Mouse (Mus musculus) R1 (cell line): ENCODE data around the gene Gm21973.

Source experiments
- DNase-seq: peaks from one replicate; pipeline ENCODE4 v3.0.0-alpha.2; 2018; ENCODE audit warnings: low read depth, low spot score

Gene Gm21973

DNA sequence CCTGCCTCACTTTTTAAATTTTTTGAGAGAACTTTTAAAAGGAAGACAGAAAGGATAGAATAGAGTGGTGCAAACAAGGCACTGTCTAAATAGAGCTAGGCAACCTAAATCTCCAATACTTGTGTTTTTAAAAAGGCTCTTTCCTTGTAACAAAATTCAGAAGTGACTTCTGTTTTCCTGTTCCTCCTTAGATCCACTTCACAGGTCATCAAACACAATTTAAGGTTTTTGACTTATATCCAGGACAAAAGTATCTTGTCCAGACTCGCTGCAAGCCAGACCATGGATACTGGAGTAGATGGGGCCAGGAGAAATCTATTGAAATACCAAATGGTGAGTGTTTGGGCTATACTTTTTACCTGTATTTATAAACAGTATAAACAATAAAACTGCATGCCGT is at the start of gene Gm21973:
Gene Gm21973, plus strand, starts transcription at position 301 of the 400 bp plus-strand sequence.
- DNase-seq, result no peak

DNA sequence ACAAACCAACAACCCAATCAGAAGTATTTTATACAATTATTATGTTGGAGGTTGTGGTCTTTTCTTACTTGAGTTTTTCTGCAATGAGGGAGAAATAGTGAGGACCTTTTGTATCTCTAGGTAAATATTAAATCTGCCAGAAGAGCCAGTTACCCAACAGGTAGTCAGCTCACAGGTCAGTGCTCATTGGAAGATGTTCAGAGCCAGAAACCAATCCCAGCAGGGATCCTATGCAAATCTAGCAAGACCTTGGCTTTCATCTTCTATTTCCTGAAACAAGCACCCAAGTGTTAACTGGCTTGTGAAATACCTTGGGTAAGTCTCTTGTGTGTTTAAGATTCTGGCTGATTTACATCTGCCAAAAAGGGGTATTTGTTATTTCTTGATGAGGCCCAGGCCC is 48.8 kb upstream of the Gm21973 start:
- no peak for DNase-seq

DNA sequence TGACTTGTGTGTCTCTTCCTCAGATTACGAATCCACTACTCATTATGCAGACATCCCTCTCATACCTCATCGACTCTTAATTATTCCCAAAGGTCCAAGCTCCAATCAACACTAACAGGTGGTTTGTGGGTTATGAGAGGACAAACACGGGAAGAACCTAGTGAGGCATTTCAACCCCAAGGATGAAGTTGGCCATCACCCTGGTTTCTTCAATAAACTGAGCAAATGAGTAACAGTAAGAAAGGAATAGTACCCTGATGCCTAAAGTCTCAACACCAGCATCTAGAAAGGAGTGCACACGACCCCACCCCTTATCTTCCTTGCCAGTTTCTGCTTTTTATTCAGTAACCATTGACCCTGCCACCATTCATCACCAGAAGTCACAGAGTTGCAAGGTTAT is 47.7 kb upstream of the Gm21973 start:
- DNase-seq, result no peak

DNA sequence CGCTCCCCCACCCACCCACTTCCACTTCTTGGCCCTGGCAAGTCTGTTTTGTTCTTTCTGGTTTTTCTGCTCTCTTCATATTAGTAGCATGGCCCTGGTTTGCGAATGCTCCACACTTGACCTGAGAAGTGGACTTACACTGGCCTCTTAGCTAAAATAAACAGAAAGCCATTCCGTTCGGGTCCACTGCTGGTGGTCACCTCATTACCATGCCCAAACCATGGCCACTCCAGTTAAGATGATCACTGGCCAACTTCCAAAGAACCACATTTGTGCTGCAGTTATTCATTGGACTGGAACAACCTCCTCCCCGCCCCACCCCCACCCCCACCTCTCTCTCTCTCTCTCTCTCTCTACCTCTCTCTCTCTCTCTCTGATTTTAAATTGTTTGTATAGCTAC is 43.6 kb upstream of the Gm21973 start:
- DNase-seq, result no peak

DNA sequence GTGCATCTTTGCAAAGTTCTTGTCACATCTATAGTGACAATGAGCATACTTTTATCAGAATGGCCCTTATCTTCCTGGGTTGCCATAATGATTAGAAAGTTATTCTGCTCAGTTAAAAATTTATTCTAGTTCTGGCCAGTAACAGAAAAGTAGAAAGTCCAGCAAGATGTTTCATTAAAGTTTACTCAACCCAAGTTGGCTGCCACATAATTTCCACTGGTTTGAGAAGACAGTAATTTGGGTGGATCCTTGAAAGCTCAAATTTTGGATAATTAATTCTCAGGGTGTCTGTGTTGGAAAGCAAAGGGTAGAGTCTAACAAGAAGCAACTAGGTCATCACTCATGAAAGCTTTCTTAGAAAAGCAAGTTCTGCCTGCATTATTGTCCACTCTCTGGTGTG is 41.5 kb upstream of the Gm21973 start:
- no peak for DNase-seq

DNA sequence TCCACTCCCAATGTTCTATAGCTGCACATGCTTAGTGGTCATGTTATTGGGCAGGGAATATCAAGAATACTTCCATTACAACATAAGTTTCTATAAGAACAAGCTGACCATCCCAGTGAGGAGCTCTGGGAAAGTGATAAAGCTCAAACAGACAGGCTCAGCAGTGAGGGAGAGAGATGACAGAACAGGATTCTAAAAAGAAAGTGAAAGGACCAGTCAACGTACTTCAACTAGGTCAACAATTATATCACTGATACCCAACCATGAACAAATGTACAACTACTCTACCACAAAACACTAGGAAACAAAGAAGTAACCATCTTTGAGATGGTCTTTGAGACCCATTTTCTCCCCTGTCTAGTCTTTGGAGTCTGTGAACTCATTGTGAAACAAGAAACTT is 28.6 kb upstream of the Gm21973 start:
- no peak for DNase-seq

DNA sequence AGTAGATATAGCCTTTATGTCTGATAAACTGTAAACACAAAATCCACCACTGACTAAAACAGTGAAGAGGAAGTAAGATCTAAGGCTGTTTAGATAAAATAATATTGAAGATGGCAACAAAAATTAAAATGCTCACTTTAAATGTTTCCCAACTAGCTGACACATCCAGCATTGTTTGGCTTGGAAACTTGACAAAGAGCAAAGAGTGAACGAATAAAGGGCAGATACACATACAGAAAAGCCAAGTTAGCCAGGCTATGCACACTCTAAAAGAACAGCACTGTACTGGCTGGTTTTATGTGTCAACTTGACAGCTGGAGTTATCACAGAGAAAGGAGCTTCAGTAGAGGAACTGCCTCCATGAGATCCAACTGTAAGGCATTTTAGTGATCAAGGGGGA is 27.1 kb upstream of the Gm21973 start:
- DNase-seq, result no peak

DNA sequence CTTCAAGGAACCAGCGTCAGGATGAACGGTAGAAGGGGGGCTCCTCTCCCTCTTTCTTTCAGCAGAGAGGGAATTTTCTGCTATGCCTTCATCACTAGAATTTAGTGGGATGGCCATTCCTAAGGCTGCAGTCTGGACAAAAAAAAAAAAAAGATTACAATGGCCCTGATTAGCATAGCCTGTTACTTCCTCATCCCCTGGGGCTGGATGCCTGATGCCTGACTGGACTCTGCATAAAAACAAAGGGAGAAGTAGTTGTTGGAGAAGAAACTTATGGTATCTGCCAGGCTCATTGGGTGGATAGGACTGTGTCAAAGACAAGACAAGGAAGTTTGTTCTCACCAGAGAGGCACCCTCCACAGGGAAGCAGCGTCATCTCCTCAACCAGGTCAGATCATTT is 25.7 kb upstream of the Gm21973 start:
- peak; percentile 81 for DNase-seq

DNA sequence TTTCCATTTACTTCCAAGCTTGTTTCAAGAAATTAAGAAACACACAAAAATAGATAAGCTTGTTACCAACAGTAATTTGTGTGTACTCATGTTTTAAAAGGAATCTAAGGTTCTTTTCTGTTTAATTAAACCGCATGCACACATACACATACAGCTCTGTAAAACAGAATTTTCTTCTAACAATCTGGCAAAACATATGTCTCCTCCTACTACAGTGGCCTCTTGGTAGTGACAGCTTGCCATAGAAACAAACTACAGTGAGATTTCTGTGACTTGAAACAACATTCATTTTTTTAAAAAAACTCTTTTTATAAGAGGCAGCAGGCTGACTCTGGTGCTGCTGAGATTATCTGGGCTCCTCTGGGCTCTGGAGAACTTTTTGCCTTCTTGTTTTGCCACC is 18.7 kb upstream of the Gm21973 start:
- DNase-seq, result no peak

DNA sequence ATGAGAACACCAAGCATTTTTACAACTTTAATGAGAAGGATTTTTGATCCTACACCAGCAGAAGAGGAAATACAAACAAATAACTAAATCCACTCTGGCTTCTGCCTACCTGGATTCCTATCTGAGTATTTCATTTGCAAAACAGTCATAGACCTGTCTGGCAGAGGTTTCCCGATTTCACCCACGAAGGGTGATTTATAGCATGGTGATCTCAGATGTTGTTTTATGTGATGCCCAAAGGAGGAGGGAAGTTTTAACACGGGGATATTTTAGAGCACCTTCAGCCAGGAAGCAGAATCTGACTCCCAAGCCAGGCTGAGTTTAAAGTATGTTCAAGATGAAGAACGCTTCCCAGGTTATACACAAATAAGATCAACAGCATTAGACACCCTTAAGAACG is 13.4 kb upstream of the Gm21973 start:
- no peak for DNase-seq

DNA sequence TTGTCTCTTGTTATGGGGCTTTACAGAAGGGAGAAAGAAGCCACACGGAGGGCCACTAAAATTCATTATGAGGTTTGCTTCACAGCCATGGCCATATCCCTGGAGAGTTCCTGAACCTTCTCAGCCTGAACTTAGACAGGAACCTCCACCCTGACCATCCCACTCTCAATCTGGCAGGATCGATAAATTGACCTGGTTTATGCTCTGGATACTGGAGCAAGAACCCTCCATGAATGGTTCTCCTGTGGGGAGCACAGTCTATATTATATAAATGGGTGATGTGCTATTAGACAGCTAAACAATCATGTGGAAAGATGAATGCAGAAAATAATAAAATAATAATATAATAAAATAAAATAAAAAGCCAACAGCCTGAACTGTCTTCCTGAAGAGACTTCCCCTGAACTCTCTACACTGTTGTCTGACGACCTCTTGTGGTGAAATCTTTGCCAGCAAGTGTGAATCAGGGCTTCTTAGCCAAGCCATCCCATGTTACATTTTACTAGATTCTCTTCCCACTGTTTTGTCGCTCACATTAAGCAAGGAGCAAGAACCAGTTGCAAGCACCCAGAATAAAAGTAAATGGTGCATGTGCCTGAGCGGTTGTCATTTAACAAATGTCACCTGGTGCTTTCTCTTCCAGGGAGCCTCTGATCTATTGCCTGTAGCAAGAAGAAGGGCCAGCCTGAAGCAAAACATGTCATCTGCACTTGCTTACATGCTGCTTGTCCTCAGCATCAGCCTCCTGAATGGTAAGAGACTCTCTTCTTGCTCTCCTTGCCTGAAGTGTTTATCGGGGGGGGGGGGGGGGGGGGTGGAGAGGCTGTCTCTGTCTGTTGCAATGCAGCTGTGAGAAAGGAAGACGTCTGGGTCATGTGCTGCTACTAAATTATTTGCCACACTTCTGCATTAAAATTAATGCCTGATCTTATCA is 11.4 kb upstream of the Gm21973 start:
- peak; percentile 52 for DNase-seq

DNA sequence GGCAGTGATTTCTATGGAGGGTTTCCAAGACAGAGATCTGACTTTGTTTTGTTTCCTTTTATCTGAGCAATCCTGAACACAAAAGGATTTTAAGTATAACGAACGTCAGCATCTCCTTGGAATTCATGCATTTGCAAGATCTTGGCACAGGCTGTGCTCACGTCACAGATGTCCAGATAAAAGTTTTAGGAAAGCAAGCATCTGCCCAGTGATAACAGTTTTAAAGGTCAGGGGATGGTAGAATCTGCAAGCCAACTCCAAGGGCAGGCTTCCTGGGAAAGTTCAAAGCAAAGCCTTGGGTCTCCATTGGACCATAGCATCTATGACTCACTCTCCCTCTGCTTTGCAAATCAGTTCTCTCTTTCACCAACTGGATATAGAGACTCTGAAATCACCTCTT is 5.4 kb downstream of the Gm21973 start:
- DNase-seq, result no peak

DNA sequence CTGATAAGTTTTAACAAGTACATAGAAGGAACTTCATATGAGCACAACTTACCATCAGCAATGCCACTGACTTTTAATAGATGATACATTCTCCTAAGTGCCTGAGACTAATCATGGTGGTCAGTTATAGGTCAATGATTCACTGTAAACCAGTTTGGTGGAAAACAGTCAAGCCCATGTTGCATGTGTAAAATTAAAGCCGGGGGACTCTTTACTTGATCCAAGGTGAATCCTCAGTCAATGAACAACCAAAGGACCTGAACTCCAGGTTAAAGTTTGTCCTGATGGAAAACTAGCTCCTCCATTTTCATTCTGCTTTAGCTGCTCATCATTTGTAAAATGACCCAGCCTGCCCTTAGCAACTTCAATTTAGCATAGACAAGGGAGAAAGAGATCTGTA is 7.4 kb downstream of the Gm21973 start:
- DNase-seq, result no peak

DNA sequence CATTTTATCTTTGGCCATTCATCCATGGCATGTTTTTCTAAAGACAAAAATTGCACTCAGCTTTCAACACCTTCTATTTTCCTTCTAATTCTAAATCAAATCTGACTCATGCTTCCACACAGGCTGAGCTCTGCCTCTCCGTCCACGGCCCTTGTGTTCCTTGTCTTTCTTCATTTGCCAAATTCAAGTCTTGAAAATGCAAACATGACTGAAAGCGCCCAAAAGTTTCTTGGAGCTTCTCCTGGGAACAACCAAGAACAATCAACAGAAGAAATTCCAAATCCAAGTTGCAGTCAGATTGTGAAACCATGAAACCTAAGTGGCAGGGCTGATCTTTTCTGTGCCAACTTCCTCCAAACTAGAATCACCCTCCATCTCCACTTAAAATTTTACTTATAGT is 13.4 kb downstream of the Gm21973 start:
- no peak for DNase-seq

DNA sequence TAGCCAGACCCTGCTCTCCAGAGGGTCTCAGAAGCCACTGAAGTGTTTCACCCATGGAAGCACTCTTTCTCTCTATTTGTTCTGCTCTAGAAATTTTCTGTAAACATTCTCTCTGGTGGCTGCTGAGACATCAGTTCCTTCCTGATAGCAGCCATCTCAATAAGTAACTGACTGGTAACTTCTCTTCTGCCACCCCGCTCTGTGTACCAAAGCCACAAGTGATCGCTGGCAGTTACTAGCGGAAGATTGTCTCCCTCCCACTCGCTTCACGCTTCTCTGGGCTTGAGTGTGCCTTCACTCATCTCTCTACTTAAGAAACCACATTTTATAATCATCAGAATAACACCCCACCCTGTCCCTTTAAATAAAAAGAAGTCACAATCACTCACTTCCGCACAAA is 21.9 kb downstream of the Gm21973 start:
- no peak for DNase-seq

DNA sequence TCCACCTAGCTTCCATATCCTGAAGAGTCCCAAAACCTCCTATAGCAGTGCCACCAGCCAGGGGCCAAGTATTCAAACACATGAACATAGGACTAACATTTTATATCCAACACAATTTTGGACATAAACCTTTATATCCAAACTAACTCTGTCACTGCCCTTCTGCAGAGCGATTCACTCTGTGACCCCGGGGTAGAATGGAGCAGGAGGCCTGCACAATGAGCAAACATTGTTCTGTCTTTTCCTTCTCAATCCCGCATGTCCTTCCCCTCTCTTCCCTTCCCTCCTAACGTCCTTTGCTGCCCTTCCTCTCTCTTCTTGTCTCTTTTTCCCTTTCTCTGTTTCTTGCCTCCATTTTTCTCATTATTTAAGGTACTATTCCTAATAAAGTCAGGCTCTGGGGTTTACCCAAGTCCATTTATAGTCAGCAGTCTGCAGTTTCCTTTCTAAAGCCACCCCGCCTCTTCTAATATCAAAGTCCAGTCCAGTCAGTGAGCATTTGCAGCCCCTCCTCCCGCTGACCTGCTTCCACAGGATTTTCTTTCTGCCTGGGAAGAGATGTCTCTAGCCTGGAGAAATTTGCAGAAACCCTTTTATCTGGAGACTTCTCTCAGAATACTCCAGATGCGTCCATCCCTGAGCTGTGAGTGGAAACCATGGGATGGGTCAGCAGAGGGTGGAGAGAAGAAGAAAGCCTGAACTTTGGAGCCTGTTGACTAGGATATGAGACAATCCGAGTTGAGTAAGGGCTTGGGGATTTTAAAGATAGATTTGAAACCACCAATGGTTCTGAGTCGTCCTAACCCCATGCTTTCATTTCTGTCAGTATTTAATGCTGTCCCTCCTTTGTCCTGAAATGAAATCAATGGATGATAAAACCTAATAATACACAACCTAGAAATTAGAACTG is 33.1 kb downstream of the Gm21973 start, which contains the start of gene Agxt2:
Gene Agxt2, plus strand, starts transcription at position 494 of the 910 bp plus-strand sequence.
- DNase-seq, result no peak

DNA sequence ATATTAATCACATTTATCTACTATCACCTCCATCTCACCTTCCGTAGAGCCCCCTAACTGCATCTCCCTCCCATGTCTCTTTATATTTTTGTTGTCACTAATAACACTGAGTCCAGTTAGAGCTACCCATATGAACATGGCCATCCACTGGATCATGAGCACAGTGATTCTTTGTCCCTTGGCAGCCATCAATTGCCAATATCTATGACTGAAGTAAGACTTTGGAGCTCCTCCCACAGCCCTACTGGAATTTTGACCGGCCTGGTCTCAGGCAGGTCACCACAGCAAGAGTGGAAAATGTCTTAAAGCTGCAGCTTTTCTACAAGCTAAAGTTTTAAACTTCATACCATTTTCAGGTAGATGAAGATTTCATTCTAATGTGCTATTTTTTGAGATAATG is 41.2 kb downstream of the Gm21973 start:
- DNase-seq, result no peak

DNA sequence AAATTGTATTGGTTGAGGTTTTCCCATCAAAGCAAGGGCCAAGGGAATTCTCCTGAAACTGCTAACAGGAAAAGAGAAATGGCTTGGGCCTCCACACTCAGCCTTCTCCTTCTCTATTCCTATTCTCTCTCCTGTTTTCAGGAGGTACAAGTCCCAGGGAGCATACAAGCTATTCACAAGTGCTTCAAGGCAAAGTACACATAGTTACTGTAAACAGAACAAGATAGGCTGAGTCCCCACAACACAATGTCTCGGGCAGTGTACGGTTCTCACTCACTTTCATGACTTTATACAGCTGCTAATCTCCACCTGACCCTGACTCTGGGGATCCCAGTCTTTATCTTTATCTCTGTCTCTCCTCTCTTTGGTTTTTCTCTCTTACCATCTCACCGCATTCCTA is 50.2 kb downstream of the Gm21973 start:
- no peak for DNase-seq

DNA sequence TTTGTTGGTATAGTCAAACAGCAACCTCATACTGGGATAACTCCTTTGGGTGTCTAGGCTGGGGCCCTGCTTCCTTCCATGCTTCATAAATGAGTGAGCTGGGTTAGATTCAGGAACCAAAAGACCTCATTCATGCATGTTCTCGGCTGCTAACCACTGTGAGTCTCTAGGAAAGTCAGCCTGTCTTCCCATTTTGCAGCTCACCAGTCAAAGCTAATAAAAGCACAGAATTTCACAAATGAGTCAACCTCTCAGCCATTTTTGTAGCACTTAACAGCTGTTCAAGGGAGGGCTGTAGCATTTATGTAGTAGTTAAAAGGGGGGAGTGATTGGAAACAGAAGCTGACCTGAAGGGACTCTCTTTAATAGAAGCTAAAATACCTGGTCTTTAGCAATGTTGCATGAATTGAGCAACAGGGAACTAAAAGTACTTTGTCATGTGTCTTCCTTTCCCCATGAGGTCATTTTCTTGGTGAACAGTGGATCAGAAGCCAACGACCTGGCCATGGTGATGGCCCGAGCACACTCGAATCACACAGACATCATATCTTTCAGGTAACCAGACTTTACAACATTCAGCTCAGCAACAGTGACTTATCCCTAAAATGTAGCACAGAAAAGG is 53.3 kb downstream of the Gm21973 start:
- DNase-seq, result no peak

DNA sequence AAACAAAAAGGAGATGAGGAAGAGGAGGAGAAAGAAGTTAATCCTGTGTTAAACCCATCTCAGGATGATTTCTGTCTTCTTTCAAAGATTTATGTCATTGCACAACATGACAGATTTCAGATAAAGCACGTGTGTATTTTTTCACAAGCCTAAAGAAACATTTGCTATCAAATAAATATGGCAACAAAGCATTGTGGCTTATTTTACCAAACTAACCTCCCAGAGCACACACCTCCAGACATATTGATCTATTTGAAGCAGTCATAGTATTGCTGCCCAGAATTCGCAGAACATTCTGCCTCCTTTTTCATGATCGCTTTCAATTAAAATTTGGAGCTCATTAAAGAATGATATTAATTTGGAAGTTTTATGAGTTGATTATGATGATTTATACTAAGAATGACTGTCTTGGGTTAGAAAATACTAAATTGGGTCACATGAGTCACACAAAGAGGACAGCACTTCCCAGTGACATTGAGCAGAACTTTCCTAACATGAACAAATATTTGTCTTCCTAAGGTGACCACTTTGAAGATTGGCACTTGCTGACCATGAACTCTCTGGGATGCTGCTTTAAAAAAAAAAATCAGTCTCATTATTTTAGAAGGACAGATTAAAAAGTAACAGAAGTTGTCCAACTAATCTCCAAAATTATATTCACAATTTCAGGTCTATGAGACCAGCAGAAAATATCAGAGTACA is 54.7 kb downstream of the Gm21973 start:
- no peak for DNase-seq

DNA sequence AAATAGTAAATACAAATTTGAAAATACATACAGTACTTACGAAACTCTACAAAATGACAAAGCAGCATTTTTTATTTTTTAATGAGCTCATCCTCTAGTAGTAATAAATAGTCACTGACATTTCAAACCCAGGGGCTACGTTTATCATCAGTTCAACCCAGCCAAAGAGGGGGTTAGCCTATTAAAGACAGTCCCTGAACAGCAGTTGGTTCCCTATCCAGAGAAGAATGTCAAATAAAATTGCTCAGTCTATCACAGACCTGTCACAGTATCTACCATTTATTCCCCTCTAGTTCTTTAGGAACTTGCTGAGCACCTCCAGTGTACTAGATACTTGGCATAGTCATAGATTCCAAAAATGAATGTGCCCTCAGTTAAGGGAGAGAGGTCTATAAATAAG is 62.1 kb downstream of the Gm21973 start:
- DNase-seq, result no peak
